Mouse (Mus musculus) heart, postnatal 14 days (tissue): ENCODE measurements around the gene Ypel1. TPM values are rescaled to one million over a fixed set of nuclear protein-coding genes. Genes with fewer than 3 reads are reported as not detected.

ENCODE experiments used
- DNase-seq, 2 experiments: peaks; one replicate each; pipeline ENCODE4 v3.0.0; 2021 to 2022
- intact Hi-C: fragments of 180-260 bp; cut with DNase I; formaldehyde crosslinking; loops from one replicate; pipeline ENCODE4 v1.15.1; 2025
- long read RNA-seq, 2 experiments: library from polyadenylated mRNA; stranded (forward); transcript quantifications; one replicate each; pipeline ENCODE4 v2.0.0; 2021
- total RNA-seq, 2 experiments: library from RNA; stranded (reverse); gene quantifications; 2 replicates each; pipeline ENCODE4 v1.2.3; 2021

The Ypel1 gene
- total RNA-seq = 1 to 10 TPM; 2.9 to 3.3 TPM
- long read RNA-seq, experiment 1, transcript Ypel1-201 (5 exons, 3,322 nt) = major isoform, 6 of 11 reads
- long read RNA-seq, experiment 1, partial matches to known transcripts = 1 of 11 reads
- long read RNA-seq, experiment 1, other reads (novel, unspliced or antisense) = 3 of 11 reads
- long read RNA-seq, experiment 2, partial matches to known transcripts = 0 of 5 reads
- long read RNA-seq, experiment 2, other reads (novel, unspliced or antisense) = 2 of 5 reads

DNA sequence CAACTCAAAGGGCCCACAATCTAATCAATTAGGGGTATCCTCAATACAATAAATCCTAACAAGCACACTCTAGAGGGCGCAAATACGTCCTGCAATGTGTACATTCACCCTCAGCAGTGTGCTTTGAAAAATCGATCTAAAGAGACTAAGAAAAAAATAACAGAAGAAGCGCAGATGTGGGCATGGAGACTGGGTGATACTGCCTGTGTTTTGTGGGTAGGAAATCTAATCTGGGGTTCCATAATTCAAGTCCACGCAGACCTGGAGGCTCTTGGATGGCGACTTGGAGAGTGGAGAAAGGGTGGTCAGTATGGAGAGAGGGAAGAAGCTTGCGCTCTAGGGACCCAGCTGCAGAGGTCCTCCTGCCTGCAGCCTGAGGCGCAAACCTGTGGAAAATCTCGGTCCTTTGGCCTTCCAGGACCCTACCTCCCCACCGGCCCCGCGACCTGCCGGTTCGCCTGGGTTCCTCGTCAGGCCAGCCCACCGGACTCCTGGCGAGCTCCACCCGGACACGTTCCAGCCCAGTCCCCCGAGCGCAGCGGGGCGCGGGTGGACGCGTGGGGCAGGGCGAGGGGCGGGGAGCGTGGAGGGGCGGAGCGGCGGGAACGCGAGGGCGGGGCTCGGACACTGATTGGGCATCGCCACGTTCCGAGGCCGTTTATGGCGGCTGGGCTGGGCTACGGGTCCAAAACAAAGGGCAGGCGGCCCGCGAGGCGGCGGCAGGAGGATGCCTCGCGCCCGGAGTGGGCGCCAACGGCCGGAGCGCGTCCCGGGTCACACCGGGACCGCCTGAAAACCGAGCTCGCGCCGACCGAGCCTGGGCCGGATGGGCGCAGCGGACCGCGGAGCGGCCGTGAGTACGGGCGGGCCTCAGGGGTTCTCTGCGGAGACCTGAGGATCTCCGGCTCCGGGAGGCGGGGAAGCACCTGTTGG, at the start of gene Ypel1:
Ypel1 (plus strand) TSS at position 186 of the 933 bp plus-strand sequence.
- DNase-seq = peak; percentile 90 to 91
- intact Hi-C loops = no loop called here

DNA sequence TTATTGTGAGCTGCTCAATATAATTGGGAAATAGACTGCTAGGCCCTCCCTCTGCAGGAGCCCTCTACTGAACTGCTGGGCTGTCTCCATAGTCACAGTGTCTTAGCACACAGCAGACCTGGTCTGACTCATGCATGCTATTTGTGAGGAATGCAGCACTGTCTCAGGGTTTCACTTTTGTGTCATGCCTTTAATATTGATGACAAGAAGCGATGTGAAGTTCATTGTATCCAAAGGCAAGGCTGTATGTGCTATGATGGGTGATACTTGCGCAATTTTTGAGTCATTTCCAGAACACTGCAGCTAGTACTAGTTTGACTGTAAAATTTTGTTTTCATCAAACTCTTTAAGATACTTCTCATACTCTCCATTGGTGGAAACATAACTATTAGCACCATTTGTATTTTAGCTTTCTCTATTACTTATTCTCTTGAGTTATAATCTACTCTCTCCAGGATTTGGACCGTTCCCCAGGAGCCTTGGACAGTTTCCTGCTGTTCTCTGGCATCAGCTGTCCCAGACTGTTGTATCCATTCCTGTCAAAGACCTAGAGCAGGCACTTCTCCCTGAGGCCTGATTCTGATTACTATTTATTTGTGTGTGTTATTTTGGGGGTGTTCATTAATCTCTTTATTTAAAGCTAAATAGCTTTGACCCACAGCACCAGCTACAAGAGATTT, 44.9 kb upstream of the Ypel1 start:
- peak; percentile 49 to 71 for DNase-seq
- intact Hi-C loops = no loop called here

- no peak for DNase-seq
- intact Hi-C loops = no loop called here
Measured at GRCm38 (mm10) chr16:17029971-17030695, 39.4 kb upstream of the Ypel1 start.

DNA sequence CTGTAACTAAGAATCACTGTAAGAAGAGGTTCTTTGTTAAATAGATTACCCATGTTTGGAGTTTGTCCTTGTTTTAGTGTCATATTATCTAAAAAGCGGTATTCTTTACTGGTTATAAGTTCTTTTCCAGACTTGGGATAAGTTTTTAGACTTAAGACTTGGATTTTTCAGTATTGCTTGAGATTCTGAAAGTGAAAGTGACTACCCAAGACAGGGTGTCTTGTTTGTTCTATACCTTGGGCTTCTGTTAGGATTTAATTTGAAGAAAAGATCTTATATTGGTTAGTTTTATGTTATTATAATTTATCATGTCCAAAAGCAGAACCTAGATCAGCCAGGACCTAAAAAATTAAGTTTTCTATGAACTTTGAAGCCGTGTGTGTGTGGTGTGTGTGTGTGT, 35.7 kb upstream of the Ypel1 start:
- no peak for DNase-seq
- intact Hi-C loops = no loop called here

DNA sequence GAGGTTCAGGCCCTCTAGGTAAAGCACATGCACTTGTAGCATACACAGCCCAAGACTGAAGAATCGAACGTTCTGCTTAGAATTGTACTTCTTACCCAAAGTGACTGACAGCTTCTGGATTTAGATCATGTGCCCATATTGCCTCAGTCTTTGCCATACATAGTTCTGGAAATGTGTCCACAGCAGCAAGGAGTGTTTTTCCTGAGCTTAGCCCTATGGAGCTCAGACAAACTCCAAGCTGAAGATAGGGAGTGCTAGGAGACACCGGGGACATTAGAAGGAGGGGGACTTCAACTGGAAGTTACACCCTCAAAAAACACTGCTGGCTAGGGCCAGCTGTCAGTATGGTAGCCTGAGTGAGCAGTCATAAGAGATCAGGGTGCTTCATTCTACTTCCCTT, 28.8 kb upstream of the Ypel1 start:
- no peak for DNase-seq
- intact Hi-C loops = no loop called here

- no peak for DNase-seq
- intact Hi-C loops = no loop called here
Measured at GRCm38 (mm10) chr16:17041417-17041816, 28.1 kb upstream of the Ypel1 start.

GRCm38 (mm10) chr16:17044320-17044719, 25.2 kb upstream of the Ypel1 start:
- no peak for DNase-seq
- intact Hi-C loops = no loop called here

DNA sequence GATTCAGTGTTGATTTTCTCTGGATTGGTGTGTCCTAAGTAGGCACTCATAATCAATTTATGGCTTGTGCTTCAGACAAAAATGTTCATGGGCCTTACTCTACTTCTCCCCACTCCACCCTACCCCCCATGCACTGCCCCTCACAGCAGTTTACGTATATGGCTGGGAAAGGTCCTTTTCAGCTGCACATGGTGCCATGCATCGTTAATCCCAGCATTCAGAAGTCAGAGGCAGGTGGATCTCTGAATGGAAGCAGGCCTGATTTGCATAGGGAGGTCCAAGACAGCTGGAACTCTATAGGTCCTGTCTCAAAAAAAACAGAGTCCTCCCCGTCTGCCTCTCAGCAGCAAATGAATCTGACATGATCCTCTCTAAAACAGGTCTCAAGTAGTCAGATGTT, 24.2 kb upstream of the Ypel1 start:
- no peak for DNase-seq
- intact Hi-C loops = no loop called here

DNA sequence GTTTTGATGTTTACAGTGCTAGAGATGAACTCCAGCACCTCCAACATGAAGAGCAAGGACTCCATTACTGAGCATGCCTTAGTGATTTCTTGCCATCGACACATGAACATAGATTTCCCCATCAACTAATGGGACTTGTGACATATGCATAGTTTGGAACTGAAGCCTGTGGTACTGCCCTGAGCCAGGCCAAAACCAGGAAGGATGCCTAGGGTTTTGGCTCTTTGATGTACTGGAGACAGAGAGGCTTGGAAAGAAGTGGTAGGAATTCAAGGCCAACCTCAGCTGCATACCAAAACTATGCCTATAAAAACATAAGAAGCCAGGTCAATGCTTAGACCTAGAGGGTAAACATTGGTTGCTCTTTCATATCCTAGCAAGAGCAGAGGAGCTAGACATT, 19.6 kb upstream of the Ypel1 start:
- intact Hi-C loops = no loop called here
- DNase-seq = no peak

DNA sequence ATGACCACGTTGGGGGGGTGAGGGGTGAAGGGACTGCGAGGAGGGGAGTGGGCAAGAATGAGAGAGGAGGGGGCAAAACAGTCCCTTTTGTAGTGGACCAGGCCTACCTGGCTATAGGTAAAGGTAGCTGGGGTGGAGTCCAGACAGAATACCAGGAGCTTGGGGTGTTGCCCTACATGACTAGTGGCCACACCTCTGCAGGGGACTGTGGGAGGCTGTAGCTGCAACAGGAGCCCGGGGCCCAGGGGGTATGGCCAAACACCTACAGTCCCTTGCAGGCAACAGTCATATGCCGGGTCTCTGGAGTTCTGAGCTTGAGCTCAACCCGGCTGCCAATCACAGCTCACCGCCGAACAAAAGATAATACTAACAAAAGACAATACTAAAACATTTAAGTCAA, 17.4 kb upstream of the Ypel1 start:
- DNase-seq = no peak
- intact Hi-C loops = no loop called here

GRCm38 (mm10) chr16:17053903-17054302, 15.6 kb upstream of the Ypel1 start:
- intact Hi-C loops = no loop called here
- DNase-seq = no peak

DNA sequence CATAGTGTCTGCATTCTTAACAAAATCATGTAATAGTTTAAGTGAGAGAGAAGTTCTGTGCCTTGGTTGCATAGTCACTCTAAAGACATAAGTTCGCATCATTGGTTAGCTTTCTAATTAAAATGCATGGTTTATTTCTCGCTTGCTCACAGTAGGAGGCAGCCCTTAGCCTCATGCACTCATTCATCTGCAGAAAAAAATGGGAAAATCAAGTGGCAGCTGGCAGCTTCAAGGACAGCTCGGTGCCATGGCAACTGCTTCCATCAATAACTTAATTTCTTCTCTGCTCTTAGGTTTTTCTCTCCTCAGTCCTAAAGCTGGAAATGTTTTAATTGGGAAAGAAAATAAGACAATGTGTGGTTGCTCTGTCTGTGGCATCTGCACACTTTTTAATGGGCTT, 13.9 kb upstream of the Ypel1 start:
- DNase-seq = no peak
- intact Hi-C loops = no loop called here

DNA sequence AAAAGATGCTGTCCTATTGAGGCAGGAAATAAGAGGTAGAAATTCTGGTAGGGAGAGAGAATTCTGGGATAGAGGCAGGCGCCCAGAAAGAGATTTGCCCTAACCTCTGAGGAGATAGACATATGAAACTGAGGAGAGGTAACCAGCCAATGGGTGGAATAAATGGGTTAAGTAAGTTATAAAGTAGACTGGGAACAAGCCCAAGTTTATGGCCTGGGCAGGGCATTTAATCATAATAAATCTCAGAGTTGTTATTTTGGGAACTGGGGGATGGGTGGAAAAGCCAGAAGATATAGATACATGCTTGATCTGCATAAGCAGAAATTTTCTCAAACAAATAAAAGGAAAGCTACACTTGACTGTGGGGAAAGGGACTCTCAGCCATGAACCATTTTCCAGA, 7.2 kb upstream of the Ypel1 start:
- intact Hi-C loops = no loop called here
- no peak for DNase-seq

- intact Hi-C loops = no loop called here
Measured at GRCm38 (mm10) chr16:17067552-17067951, 1.9 kb upstream of the Ypel1 start.

DNA sequence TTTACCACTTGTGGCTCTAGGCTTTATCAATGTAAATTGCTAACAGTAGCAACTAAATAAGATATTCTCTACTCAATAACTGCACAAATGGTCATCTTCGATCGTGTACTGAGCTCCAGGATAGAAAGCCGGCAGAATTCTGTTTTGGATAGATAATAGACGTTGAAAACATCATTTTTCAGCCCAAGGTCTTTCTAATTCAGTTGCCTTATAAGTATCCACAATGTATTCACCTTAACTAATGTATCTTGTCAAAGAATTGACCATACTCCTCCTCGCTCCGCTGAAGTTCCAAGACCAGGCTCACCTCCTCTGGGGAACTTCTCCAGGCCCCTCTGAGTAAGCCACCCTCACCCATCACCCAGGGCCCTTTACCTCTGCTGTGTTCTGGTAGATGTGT, 1.2 kb downstream of the Ypel1 start:
- intact Hi-C loops = no loop called here

More at GRCm38 (mm10) chr16:17067552-17067951, 1.9 kb upstream of the Ypel1 start:
- no peak for DNase-seq

GRCm38 (mm10) chr16:17073000-17073399, 3.5 kb downstream of the Ypel1 start:
- intact Hi-C loops = no loop called here
- DNase-seq = no peak

More for the DNA sequence above, 1.2 kb downstream of the Ypel1 start:
- DNase-seq = no peak

DNA sequence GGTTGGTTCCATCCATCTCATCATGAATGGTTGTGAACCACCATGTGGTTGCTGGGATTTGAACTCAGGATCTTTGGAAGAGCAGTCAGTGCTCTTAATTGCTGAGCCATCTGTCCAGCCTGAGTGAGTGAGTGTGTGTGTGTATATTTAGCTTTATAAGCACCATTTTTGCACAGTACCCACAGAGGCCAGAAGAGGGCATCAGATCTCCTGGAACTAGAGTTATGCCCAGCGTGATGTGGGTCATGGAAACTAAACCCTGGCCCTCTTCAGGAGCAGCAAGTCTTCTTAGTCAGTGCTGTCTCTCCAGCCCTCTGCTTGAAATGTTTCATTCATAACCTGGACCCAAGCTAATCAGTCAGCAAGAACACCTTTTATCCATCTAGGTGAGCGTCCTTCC, 6.8 kb downstream of the Ypel1 start:
- DNase-seq = no peak
- intact Hi-C loops = no loop called here

GRCm38 (mm10) chr16:17076869-17077268, 7.4 kb downstream of the Ypel1 start:
- intact Hi-C loops = no loop called here
- no peak for DNase-seq

GRCm38 (mm10) chr16:17078101-17078500, 8.6 kb downstream of the Ypel1 start:
- intact Hi-C loops = no loop called here
- peak in 1 of 2 experiments; percentile 21 for DNase-seq

- DNase-seq = peak; percentile 23 to 34
- intact Hi-C loops = no loop called here
Measured at GRCm38 (mm10) chr16:17082121-17082792, 12.8 kb downstream of the Ypel1 start.
